Mouse (Mus musculus): Measurements from ENCODE around the gene Zfp358.
A peak's percentile ranks its signal among the peaks of the same experiment; 100 is the strongest.

The Zfp358 gene

GRCm38 (mm10) chr8:3492901-3493844 lies at the start of gene Zfp358:
Zfp358 (plus strand) TSS chr8:3493138.
- peak; percentile 55 for DNase-seq (ENCODE audit: low read depth)

DNA sequence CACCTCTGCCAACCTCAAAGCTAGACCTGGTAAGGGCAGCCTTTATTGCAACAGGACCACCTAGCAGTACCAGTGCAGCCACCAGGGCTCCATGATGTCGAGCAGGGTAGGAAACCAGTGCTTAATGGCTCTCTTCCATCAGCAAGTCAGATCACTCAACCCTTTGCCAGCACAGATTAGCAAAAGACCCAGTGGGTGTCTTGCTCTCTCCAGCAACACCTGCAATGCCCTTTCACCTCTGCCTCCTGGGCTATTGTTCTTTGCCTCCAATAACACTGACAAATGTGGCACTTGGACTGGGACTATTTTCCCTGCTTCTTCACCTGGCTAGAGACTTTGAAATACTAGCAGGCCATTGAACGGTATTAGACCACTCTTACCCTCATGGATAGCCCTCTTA lies 43.7 kb upstream of the Zfp358 start:
- DNase-seq (ENCODE audit: low read depth): no peak

DNA sequence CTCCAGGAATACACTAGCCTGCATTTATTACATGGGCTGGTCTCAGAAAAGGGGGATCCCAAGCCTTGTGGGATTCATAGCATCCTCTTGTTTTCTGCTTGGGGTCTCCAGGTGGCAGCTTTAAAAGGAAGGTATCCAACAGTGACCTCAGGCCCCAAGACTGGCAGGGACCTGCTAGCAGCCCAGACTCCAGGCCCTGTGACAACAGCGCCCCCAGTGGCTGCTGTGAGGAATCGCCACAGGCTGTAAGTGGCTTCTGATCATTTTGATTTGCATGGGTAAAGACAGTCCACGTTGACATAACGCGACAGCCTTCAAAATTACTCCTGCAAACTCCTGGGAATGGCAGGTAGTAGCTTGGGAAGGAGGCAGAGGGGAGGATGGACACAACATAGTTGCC lies 42.3 kb upstream of the Zfp358 start:
- DNase-seq (ENCODE audit: low read depth): peak; percentile 68

DNA sequence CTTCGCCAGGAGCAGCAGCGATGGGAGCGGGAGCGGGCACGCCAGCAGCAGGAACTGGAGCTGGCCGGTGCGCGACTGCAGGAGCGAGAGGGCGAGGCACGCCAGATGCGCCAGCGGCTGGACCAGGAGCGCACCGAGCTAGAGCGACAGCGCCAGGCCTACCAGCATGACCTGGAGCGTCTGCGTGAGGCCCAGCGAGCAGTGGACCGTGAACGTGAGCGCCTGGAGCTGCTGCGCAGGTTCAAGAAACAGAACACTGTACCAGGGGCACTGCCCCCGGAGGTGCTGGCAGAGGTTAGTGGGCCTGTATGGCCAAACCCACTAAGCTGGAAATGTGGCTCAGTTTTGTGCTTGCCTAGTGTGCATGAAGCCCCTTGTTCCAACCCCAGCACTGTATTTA lies 40.9 kb upstream of the Zfp358 start:
- no peak for DNase-seq (ENCODE audit: low read depth)

DNA sequence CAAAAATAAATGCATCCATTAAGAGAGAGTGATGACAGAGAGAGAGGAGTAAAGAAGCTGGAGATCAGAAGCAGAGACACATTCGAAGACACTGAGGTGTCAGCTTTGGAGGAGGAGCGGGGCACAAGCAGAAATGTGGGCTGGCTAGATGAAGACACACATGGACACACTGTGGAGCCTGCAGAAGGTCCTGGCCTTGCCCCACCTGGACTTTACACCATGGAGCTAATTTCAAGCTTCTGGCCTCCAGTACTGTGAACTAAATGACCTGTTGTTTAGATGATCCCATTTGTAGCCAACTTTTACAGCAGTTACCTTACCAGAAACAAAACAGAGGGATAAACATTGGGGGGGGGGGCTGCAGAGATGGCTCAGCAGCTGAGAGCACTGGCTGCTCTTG lies 29.7 kb upstream of the Zfp358 start:
- DNase-seq (ENCODE audit: low read depth): no peak

- DNase-seq (ENCODE audit: low read depth): peak; percentile 58
These were observed 28.6 kb upstream of the Zfp358 start for GRCm38 (mm10) chr8:3464309-3464708.

- peak; percentile 84 for DNase-seq (ENCODE audit: low read depth)
These were observed 25.7 kb upstream of the Zfp358 start, which contains the start of gene Pex11g for GRCm38 (mm10) chr8:3467006-3467885. Pex11g (minus strand) TSS chr8:3467680.

- DNase-seq (ENCODE audit: low read depth): peak; percentile 28
These were observed 24.9 kb upstream of the Zfp358 start for GRCm38 (mm10) chr8:3467886-3468545.

GRCm38 (mm10) chr8:3468838-3469237 lies 24.1 kb upstream of the Zfp358 start:
- peak; percentile 29 for DNase-seq (ENCODE audit: low read depth)

DNA sequence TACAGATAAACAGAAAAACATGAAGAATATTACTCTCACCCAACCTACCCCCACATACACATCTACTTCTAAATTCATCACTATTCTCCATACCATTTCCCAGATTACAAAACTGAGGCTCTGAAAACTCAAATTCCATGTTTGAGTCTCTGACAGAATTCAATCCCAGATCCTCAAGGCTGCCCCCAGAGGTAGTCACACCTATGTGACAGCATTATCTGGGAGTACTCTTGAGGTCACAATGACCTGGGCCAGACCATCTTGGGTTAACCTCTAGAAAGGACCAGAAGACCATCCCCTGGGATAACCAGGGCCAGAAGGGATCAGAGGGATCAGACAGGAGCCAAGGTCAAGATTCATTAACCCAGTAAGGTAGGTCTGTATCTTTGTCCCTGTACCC lies 22.4 kb upstream of the Zfp358 start, which contains the start of gene Tex45:
Gene Tex45 (plus strand): TSS at position 301 of the 400 bp plus-strand sequence.
- DNase-seq (ENCODE audit: low read depth): no peak

DNA sequence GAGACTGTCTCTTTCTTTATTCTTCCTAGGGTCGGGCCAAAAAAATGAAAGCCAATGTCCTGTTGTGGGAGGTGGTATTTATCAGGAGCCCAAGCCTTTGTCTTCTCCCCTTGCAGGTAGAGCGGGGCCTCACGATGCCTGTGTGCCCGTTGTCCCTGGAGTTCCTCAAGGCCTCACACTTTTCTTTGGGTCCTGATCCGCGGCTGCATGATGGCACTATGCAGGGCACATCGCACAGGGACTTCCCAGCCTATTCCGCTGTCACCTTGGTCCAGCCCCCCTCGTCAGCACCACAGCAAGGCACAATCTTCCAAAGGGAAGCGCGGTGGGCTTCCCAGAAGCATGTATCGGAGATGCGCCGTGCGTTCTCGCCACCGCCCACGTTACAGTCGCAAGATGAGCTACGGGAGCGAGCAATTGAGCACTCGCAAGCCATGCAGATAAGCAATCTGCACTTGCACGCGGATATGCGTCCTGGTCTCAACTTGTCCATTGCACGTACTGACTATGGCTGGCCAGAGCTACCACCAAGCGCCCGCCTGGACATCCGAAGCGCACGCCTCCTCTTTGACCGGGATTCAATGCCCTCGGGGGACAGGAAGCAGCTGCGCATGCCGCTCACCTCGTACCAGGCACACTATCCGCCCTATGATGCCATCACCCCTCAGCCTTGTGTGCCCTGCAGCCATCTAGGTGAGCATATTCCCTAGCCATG lies 17.1 kb upstream of the Zfp358 start:
- DNase-seq (ENCODE audit: low read depth): no peak

DNA sequence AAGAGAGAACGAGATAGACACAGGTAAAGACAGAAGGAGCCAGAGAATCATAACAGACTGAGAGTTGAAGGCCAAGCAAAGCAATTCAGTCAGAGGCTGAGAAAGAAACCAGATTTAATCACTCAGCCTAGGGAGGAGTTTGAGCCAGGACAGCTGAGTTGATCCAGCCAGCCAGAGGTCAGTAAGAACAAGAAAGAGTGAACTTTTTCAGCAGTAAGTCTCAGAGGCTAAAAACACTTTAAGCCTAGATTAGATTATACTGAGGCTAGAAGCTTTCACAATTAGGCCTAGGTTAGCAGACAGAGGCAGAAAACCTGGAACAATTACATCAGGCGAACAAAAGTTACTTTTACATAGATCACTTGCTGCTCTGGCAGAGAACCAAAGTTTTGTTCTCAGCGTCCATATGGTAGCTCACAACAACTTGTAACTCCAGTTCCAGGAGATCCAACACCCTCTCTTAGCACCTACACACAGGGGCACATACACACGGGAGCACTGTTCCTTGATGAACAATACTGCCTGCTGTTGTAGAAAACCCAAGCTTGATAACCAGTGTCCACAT lies 12.6 kb upstream of the Zfp358 start:
- no peak for DNase-seq (ENCODE audit: low read depth)

DNA sequence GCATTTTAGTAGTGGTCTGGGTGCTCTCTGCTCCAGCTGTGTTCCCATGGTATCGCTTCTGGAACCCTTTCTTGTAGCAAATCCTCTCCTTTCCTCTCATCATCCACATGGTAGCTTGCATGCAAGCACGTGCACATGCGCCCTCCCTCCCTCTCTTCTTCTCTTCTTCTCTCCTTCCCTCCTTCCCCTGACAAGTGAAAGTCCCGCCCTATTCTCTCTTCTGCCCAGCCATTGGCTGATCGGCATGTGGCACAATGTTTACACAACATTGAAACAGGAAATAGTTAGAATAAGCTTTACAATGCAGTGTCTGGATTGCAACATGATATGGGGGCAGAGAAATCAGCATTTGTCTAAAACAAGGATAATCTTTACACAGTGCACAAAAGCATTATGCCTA lies 11.3 kb upstream of the Zfp358 start:
- no peak for DNase-seq (ENCODE audit: low read depth)

- DNase-seq (ENCODE audit: low read depth): no peak
These were observed 10.6 kb upstream of the Zfp358 start for GRCm38 (mm10) chr8:3482240-3482740.

GRCm38 (mm10) chr8:3483546-3483945 lies 9.4 kb upstream of the Zfp358 start:
- DNase-seq (ENCODE audit: low read depth): no peak

GRCm38 (mm10) chr8:3485192-3485591 lies 7.7 kb upstream of the Zfp358 start:
- DNase-seq (ENCODE audit: low read depth): no peak

DNA sequence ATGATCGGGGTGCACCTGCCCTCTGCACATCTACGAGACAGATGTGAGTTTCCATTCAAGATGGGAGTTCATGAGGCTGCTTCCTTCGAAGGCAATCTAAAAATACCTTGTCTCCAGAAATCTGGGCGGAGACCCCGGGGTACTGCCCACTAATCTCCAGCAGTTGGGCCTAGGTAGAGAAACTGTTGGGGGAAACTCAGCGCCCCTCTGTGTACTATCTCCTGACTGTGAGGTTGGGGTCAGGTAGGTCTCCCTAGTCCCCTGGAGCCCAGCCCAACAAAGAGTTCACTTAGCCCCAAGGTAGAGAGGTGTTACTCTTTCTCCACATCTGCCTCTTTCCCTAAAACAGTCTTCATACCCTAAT lies 889 bp downstream of the Zfp358 start:
- no peak for DNase-seq (ENCODE audit: low read depth)

DNA sequence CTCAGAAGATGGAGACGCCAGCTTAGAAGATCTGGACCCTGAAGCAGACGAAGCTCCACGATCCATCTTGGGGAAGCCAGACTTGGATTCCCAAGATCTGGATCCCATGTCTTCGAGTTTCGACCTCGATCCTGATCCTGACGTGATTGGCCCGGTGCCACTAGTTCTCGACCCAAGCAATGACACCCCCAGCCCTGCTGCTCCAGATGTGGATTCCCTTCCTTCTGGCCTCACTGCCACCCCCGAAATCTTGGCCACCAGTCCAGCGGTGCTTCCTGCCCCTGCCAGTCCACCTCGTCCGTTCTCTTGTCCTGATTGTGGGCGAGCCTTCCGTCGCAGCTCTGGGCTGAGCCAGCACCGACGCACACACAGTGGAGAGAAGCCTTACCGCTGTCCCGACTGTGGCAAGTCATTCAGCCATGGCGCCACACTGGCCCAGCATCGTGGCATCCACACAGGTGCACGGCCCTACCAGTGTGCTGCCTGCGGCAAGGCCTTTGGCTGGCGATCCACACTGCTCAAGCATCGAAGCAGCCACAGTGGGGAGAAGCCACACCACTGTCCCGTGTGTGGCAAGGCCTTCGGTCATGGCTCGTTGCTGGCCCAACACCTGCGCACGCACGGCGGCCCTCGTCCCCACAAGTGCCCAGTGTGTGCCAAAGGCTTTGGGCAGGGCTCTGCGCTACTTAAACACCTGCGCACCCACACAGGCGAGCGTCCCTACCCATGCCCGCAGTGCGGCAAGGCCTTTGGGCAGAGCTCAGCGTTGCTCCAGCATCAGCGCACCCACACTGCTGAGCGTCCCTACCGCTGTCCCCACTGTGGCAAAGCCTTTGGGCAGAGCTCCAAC lies 2.9 kb downstream of the Zfp358 start:
- no peak for DNase-seq (ENCODE audit: low read depth)

GRCm38 (mm10) chr8:3496428-3496748 lies 3.5 kb downstream of the Zfp358 start:
- no peak for DNase-seq (ENCODE audit: low read depth)

- no peak for DNase-seq (ENCODE audit: low read depth)
These were observed 5.6 kb downstream of the Zfp358 start for GRCm38 (mm10) chr8:3498583-3498982.

Measured in naive thymus-derived CD4-positive, alpha-beta T cell, adult 2 months (primary cell).